Mouse (Mus musculus) layer of hippocampus, postnatal 25 days (tissue): ENCODE measurements around the gene Prr32. TPM values are rescaled to one million over a fixed set of nuclear protein-coding genes. Genes with fewer than 3 reads are reported as not detected.

ENCODE experiments used
- DNase-seq, 2 experiments: peaks; one replicate each; pipeline ENCODE4 v3.0.0; 2022; ENCODE audit warnings: mixed read lengths in 2 of 2, low spot score in 1 of 2; ENCODE audit errors: extremely low spot score in 1 of 2
- total RNA-seq, 2 experiments: library from RNA; stranded (reverse); gene quantifications; 2 replicates each; pipeline ENCODE4 v1.2.3; 2021

Prr32 gene
- total RNA-seq = under 1 TPM; 0.45 to 0.81 TPM

- no peak for DNase-seq
Observed at GRCm38 (mm10) chrX:45090604-45091003, at the start of gene Prr32. Gene Prr32, plus strand, starts transcription at chrX:45090904.
